Mouse (Mus musculus) cerebellum, postnatal 14 days (tissue): ENCODE results near the gene Cbl.

ENCODE experiments used
- DNase-seq, 2 experiments: peaks; one replicate each; pipeline ENCODE4 v3.0.0; 2021; ENCODE audit warnings: mixed read lengths in 2 of 2

The Cbl gene

GRCm38 (mm10) chr9:44233802-44234478 lies at the start of gene Cbl:
TSS of gene Cbl (minus strand) at chr9:44234049.
- DNase-seq, result peak; percentile 99 to 100

- DNase-seq, result no peak
Observed at GRCm38 (mm10) chr9:44283183-44283582, 49.3 kb upstream of the Cbl start.

GRCm38 (mm10) chr9:44269973-44270372 lies 36.1 kb upstream of the Cbl start:
- no peak for DNase-seq

- peak; percentile 47 to 66 for DNase-seq
Observed at GRCm38 (mm10) chr9:44269077-44269476, 35.2 kb upstream of the Cbl start.

- DNase-seq, result no peak
Observed at GRCm38 (mm10) chr9:44268432-44268831, 34.6 kb upstream of the Cbl start, which contains the start of gene Nlrx1. TSS of gene Nlrx1 (minus strand) at chr9:44268599.

GRCm38 (mm10) chr9:44268027-44268360 lies 34.1 kb upstream of the Cbl start:
- peak; percentile 82 to 88 for DNase-seq

- no peak for DNase-seq
Observed at GRCm38 (mm10) chr9:44267319-44268026, 33.6 kb upstream of the Cbl start.

- DNase-seq, result no peak
Observed at GRCm38 (mm10) chr9:44266478-44267226, 32.8 kb upstream of the Cbl start.

GRCm38 (mm10) chr9:44261388-44261787 lies 27.5 kb upstream of the Cbl start:
- DNase-seq, result no peak

- no peak for DNase-seq
Observed at GRCm38 (mm10) chr9:44259014-44259413, 25.2 kb upstream of the Cbl start.

GRCm38 (mm10) chr9:44256213-44256612 lies 22.4 kb upstream of the Cbl start:
- DNase-seq, result no peak

- no peak for DNase-seq
Observed at GRCm38 (mm10) chr9:44255136-44255521, 21.3 kb upstream of the Cbl start.

GRCm38 (mm10) chr9:44254508-44255135 lies 20.8 kb upstream of the Cbl start:
- DNase-seq, result no peak

- DNase-seq, result no peak
Observed at GRCm38 (mm10) chr9:44253441-44253840, 19.6 kb upstream of the Cbl start.

GRCm38 (mm10) chr9:44251314-44251713 lies 17.5 kb upstream of the Cbl start, which contains the start of gene Pdzd3:
TSS of gene Pdzd3 (minus strand) at chr9:44251471.
- no peak for DNase-seq

- DNase-seq, result no peak
Observed at GRCm38 (mm10) chr9:44250445-44250844, 16.6 kb upstream of the Cbl start.

- DNase-seq, result peak; percentile 52 to 62
Observed at GRCm38 (mm10) chr9:44249181-44250146, 15.6 kb upstream of the Cbl start.

GRCm38 (mm10) chr9:44247907-44248306 lies 14.1 kb upstream of the Cbl start:
- DNase-seq, result no peak

- DNase-seq, result no peak
Observed at GRCm38 (mm10) chr9:44243621-44244020, 9.8 kb upstream of the Cbl start.

GRCm38 (mm10) chr9:44241418-44241817 lies 7.6 kb upstream of the Cbl start:
- no peak for DNase-seq

GRCm38 (mm10) chr9:44240911-44241310 lies 7.1 kb upstream of the Cbl start:
- no peak for DNase-seq

- no peak for DNase-seq
Observed at GRCm38 (mm10) chr9:44240399-44240798, 6.5 kb upstream of the Cbl start, which contains the start of gene Ccdc153. TSS of gene Ccdc153 (plus strand) at chr9:44240676.
